Mouse (Mus musculus): ENCODE data around the gene Megf11.
"Not testable (repeated sequence)": the region's sequence is repeated elsewhere in the genome, so short reads cannot be mapped to it uniquely, and the experiment has no call there.

Megf11 gene

GRCm38 (mm10) chr9:64473695-64474094, 88.3 kb downstream of the Megf11 start:
- ChIA-PET CTCF (interaction anchor here in 2 of 4 experiments (0.6 kb wide), 2 partner anchors 34 to 438 kb away, joined by 3 to 5 read pairs; no protein-coding TSS in a partner anchor), POLR2A (interaction anchor here in 3 of 4 experiments (0.6 to 2.5 kb wide), 6 partner anchors 10 to 761 kb away, joined by 3 to 10 read pairs (median 4); no protein-coding TSS in a partner anchor)

DNA sequence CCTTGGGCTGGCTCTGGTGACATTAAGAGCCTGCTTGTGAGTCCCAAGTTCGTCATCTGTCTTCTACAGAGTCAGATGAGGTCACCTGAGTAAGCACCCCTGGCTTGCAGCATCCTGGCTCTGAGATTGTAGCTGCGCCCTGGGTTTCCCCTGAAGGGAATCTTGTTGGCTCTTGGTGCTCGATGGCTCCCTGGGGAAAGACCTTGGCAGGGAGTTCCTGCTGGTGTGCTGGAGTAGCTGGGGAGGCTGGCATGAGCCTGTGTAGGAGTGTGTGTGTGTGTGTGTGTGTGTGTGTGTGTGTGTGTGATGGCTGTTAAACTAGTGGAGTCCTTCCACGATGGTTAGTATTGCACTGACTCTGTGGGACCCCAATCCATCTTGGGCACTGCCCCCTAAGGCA, 88.7 kb downstream of the Megf11 start:
- ChIA-PET CTCF (no interaction called here), POLR2A (interaction anchor here in 3 of 4 experiments (0.6 to 2.5 kb wide), 9 partner anchors 8 to 1579 kb away, joined by 3 to 10 read pairs (median 4); no protein-coding TSS in a partner anchor)

GRCm38 (mm10) chr9:64475942-64476341, 90.5 kb downstream of the Megf11 start:
- POLR2A ChIA-PET: interaction anchor here in 3 of 4 experiments (0.6 to 2.5 kb wide), 5 partner anchors 10 to 425 kb away, joined by 3 to 10 read pairs (median 5); no protein-coding TSS in a partner anchor
- CTCF ChIA-PET: interaction anchor here in 1 of 4 experiments (0.7 kb wide), 1 partner anchor 32 kb away, joined by 3 read pairs; no protein-coding TSS in a partner anchor

DNA sequence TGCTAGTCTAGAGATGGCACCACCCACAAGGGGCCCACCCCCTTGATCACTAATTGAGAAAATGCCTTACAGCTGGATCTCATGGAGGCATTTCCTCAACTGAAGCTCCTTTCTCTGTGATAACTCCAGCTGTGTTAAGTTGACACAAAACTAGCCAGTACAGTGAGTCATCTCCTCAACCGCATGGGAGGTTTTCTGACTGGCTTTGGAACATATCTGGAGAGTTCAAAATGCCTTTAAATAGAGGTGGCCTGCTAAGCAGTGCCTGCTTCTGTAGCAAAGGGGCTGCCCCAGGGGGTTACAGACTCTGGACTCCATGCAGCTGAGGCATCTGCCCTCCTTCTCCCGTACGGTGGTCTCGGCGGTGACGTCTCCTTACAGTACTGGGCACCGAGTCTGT, 92.0 kb downstream of the Megf11 start:
- CTCF ChIA-PET: not testable (repeated sequence)
- POLR2A ChIA-PET: interaction anchor here in 3 of 4 experiments (0.6 to 1.8 kb wide), 5 partner anchors 11 to 259 kb away, joined by 3 to 6 read pairs (median 4); no protein-coding TSS in a partner anchor

DNA sequence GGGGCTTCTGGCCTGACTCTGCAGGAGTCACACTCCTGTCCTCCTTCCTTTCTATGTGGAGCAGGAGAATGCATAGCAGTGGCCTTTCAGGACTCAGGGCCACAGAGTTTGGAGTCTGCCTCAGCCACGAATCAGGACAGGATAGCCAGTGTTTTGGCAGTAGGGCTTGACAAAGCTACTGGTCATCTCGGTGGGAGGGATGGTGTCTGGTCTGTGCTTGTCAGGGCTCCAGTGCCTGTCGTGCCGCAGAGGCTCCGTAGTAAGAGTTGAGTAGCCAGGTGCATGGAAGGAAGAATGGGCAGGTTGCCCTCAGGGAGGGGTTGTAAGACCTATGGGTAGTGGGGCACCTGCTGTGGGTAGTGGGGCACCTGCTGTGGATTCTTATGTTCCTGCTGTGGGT, 96.7 kb downstream of the Megf11 start:
- CTCF ChIA-PET: interaction anchor here in 1 of 4 experiments (0.5 kb wide), 1 partner anchor 85 kb away, joined by 3 read pairs; no protein-coding TSS in a partner anchor
- POLR2A ChIA-PET: no interaction called here

DNA sequence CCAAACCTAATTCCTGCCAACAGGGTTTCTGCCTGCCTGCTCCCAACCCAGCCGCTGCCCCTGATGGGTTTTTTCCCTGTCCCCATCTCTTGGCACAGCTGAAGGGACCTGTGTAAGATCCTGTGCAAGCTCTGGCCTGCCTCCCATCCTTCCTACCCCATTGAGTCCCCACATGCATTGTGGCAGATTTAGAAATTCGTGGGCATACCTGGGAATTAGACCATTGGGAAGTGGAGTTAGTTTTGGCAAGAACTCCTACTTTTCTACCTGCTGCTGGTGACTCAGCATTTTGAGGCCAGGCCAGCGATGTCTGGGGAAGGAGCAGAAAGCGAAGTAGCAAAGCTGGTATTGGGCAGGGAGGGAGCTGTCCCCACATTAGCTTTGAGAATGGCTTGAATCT, 102.0 kb downstream of the Megf11 start:
- CTCF ChIA-PET: no interaction called here
- POLR2A ChIA-PET: interaction anchor here in 3 of 4 experiments (0.6 to 2.2 kb wide), 16 partner anchors 11 to 545 kb away, joined by 3 to 7 read pairs (median 3); partner anchors contain the start of gene Tipin (in 1 of the 3)

GRCm38 (mm10) chr9:64494647-64495046, 109.2 kb downstream of the Megf11 start:
- CTCF ChIA-PET: interaction anchor here in 2 of 4 experiments (0.5 to 1.1 kb wide), 3 partner anchors 98 to 250 kb away, joined by 3 to 10 read pairs (median 3); no protein-coding TSS in a partner anchor
- POLR2A ChIA-PET: interaction anchor here in 1 of 4 experiments (0.6 kb wide), 1 partner anchor 23 kb away, joined by 3 read pairs; no protein-coding TSS in a partner anchor

GRCm38 (mm10) chr9:64498929-64499328, 113.5 kb downstream of the Megf11 start:
- ChIA-PET POLR2A (interaction anchor here in 3 of 4 experiments (0.5 to 1.0 kb wide), 6 partner anchors 11 to 114 kb away, joined by 3 to 4 read pairs (median 3); no protein-coding TSS in a partner anchor), CTCF (interaction anchor here in 2 of 4 experiments (1.0 to 1.8 kb wide), 2 partner anchors 9 kb away, joined by 3 to 5 read pairs; no protein-coding TSS in a partner anchor)

DNA sequence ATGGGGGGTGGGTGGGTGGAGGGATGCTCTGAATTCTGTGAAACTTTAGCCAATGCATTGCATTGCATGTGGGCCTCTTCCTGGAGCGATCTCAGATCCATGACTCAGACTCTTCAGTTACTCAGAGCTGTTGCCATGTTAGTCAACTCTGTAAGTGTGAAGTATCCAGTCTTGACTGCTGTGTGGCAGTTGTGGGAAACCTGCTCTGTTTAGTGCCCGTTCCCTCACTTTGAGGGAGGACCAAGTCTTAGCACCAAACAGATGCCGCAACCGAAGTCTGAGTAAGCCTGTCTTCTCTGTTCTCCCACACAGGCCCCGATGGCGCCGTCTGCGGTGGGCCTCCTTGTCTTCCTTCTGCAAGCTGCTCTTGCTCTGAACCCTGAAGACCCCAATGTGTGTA, 115.8 kb downstream of the Megf11 start:
- ChIA-PET POLR2A (interaction anchor here in 1 of 4 experiments (0.6 kb wide), 1 partner anchor 219 kb away, joined by 3 read pairs; no protein-coding TSS in a partner anchor), CTCF (no interaction called here)

DNA sequence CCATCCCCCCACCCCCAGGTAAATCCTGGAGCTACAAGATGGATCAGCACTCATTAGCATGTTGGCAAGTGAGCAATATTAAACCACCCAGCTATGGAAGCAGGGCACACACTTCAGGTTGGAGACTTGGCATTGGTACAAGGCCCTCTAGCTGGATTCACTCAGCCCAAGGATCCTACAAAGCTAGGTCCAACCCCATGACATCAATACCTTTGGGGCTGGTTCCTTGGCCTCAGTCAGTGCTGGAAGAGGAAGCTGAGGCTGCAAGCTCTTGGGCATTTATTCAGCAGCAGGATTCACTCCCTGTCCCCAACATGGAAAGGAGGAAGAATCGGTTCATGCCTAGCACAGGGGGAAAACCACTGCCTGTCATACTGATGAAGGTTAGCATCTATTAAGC, 118.6 kb downstream of the Megf11 start:
- POLR2A ChIA-PET: interaction anchor here in 1 of 4 experiments (0.8 kb wide), 1 partner anchor 10 kb away, joined by 3 read pairs; no protein-coding TSS in a partner anchor
- CTCF ChIA-PET: interaction anchor here in 1 of 4 experiments (0.6 kb wide), 1 partner anchor 74 kb away, joined by 10 read pairs; no protein-coding TSS in a partner anchor

DNA sequence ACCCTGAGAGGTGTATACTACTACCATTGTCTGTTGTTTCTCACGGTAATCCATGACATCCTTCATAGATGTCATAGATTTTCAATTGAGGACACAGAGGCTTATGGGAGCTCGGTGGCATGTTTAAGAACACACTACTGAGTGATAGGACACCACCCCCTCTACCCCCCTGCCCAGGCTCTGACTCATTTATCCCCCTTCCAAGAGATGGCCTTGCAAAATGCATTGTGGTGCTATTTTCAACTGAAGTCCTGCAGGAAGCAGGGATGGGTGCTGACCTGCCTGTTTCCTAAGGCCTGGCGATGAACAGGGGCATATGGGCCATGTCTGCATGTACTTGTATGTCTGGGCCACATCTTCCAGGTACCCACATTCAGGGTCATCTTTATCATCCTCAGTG, 119.0 kb downstream of the Megf11 start:
- CTCF ChIA-PET: interaction anchor here in 1 of 4 experiments (0.6 kb wide), 1 partner anchor 74 kb away, joined by 10 read pairs; no protein-coding TSS in a partner anchor
- POLR2A ChIA-PET: interaction anchor here in 1 of 4 experiments (0.8 kb wide), 1 partner anchor 10 kb away, joined by 3 read pairs; no protein-coding TSS in a partner anchor

DNA sequence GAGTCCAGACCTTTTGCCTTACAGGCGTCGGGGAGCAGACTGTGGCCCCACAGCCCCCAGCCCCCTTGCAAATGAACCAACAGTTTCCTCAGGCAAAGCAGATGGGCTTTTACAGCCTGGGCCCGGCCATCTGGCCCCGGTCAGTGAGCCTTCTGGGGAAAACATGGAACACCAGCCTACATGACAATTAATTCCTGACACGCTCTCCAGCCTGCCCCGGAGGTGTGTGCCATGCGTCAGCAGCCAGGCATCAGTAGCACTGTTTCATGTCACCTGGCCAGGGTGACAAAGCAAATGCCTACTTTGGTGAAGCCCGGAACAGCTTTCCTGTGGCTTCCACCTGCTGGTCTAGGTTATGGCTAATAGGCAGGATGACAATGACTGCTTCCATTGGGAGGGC, 119.5 kb downstream of the Megf11 start:
- CTCF ChIA-PET: interaction anchor here in 1 of 4 experiments (0.6 kb wide), 1 partner anchor 73 kb away, joined by 10 read pairs; no protein-coding TSS in a partner anchor
- POLR2A ChIA-PET: no interaction called here

DNA sequence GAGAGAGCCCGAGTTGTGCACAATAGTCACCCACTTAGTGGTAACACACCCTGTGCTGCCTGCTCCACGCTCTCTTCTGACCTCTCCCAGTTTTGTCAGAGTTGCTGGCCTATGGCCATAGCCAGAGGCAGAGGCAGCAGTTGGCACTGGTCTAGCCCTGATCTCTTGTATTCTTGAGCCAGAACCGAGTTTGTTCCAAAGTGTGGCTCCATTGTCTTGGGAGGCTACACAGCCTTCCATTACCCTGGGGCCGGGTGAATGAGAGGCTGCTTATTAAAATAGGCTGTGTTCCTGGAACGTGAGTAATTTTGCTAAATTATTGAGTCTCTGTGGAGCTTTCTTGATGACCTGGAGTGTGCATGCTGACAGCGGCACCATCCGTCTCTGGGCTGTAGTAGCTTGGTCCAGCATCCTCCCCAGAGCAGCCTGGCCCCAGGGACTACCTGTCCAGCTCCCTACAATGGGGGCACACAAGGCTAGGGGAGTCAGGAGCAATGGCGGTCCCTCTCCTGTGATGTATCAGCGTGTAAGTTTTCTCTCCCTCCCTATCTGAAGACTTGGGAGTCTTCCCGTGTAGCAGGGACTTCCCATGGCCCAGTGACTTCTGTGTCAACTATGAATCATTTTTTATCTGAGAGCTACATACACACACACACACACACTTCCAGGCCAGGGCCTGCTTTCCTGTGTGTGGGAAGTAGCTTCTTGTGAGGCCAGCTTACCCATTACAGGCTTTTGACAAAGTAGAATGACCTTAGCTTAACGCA, 121.2 kb downstream of the Megf11 start:
- ChIA-PET CTCF (interaction anchor here in 1 of 4 experiments (1.4 to 1.5 kb wide), 2 partner anchors 70 to 112 kb away, joined by 3 to 7 read pairs; no protein-coding TSS in a partner anchor), POLR2A (interaction anchor here in 2 of 4 experiments (0.6 to 1.5 kb wide), 5 partner anchors 13 to 516 kb away, joined by 3 read pairs; no protein-coding TSS in a partner anchor)

GRCm38 (mm10) chr9:64507207-64507517, 121.7 kb downstream of the Megf11 start:
- CTCF ChIA-PET: interaction anchor here in 3 of 4 experiments (0.7 to 1.5 kb wide), 11 partner anchors 9 to 113 kb away, joined by 3 to 7 read pairs (median 3); no protein-coding TSS in a partner anchor
- POLR2A ChIA-PET: interaction anchor here in 1 of 4 experiments (0.6 to 1.1 kb wide), 4 partner anchors 17 to 148 kb away, joined by 3 read pairs; no protein-coding TSS in a partner anchor

- POLR2A ChIA-PET: interaction anchor here in 2 of 4 experiments (1.0 to 1.2 kb wide), 3 partner anchors 16 to 38 kb away, joined by 3 read pairs; no protein-coding TSS in a partner anchor
Measured at GRCm38 (mm10) chr9:64507995-64508394, 122.6 kb downstream of the Megf11 start.

DNA sequence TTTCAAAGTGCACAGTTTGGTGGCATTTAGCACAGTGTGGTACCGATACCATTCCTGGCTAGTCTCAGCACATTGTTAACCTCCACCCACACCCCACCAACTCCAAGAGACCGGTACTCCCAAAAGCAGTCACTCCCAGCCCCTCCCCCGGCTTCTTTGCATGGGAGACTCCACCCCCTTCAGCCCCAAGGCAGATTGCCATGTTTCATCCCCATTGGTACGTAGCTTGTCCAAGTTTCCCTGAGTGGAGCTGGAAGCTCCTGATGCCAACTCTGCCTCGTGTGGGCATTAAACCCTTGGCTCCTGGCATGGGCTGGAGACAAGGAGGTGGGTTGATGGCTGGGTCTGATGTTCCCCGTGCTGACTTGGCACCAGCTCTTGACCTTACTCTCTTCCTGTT, 129.4 kb downstream of the Megf11 start:
- ChIA-PET CTCF (interaction anchor here in 2 of 4 experiments (0.6 kb wide), 2 partner anchors 481 to 760 kb away, joined by 3 to 4 read pairs; no protein-coding TSS in a partner anchor), POLR2A (interaction anchor here in 2 of 4 experiments (0.6 to 1.6 kb wide), 5 partner anchors 11 to 619 kb away, joined by 3 to 8 read pairs (median 3); no protein-coding TSS in a partner anchor)

More at GRCm38 (mm10) chr9:64507995-64508394, 122.6 kb downstream of the Megf11 start:
- CTCF ChIA-PET: interaction anchor here (0.6 to 1.6 kb wide), 31 partner anchors 9 to 282 kb away, joined by 3 to 7 read pairs (median 3); no protein-coding TSS in a partner anchor

DNA sequence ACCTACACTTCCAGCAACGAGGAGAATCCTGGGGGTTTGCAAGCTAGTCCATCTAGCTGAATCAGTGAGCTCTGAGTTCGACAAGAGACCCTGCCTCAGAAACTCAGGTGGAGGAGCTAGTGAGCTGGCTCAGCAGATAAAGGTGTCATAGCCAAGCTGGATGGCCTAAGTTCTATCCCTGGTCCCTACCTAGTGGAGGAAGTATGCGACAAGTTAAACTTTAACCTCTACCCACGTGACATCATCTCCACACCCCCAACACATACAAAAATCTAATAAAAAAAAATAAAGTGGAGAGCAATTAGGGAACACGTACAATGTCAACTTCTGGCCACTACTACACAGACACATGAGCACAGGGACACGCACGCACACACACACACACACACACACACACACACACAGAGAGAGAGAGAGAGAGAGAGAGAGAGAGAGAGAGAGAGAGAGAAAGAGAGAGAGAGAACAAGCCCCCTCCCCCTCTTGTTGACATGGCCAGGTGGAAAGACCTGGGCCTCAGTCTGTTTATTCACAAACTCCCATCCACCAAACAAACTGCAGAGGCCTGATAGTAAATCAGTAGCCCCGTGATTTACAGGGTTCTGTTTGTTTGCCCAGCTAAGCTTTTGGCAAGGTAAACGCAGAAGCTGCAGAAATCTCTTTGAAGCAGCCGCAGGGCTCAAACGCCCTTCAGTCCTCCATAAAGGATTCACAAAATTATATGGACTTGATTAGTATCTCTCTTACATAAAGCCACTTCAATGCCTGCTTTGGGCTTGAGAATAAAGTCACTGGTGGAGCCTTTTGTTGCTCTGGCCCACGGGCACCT, 134.7 kb downstream of the Megf11 start:
- POLR2A ChIA-PET: interaction anchor here in 2 of 4 experiments (0.7 to 1.5 kb wide), 3 partner anchors 9 to 259 kb away, joined by 3 read pairs; no protein-coding TSS in a partner anchor

More for the DNA sequence above, 134.7 kb downstream of the Megf11 start:
- CTCF ChIA-PET: interaction anchor here in 2 of 4 experiments (0.7 to 0.8 kb wide), 2 partner anchors 12 to 49 kb away, joined by 3 read pairs; no protein-coding TSS in a partner anchor

Measured in embryonic stem cell, embryonic (primary cell).